ENCODE assay signal across 27 mouse cellular contexts in genomic region chr3:95916760-95917159, GRCm38 (mm10). TPM values are rescaled to one million over a fixed set of nuclear protein-coding genes. Genes with fewer than 3 reads are reported as not detected.
"Had no signal": no experiment of that assay in that cellular context is flagged by ENCODE, and none has a peak within 500 bp of the region (broad histone marks: within the 10 kb centered on the region; RNA-seq: fewer than 3 reads in every experiment).

No protein-coding gene starts in this region.

- H3K4me3 ChIP-seq: heart, adult 2 months; heart, embryonic 13.5 days; heart, embryonic 15.5 days; hindbrain, embryonic 12.5 days; intestine, embryonic 15.5 days; kidney, embryonic 15.5 days; limb, embryonic 13.5 days; limb, embryonic 15.5 days had no signal

- H3K27ac ChIP-seq: heart, adult 2 months; heart, embryonic 13.5 days; heart, embryonic 15.5 days; hindbrain, embryonic 12.5 days; hindbrain, embryonic 14.5 days; intestine, embryonic 15.5 days; kidney, embryonic 15.5 days; kidney, postnatal 0 days; limb, embryonic 13.5 days; limb, embryonic 15.5 days had no signal

- H3K4me1 ChIP-seq: hindbrain, embryonic 12.5 days; intestine, embryonic 15.5 days; kidney, embryonic 15.5 days; limb, embryonic 13.5 days; limb, embryonic 15.5 days had no signal

- H3K9ac ChIP-seq: heart, embryonic 13.5 days; heart, embryonic 15.5 days; hindbrain, embryonic 12.5 days; hindbrain, embryonic 14.5 days; intestine, embryonic 15.5 days; kidney, embryonic 15.5 days; limb, embryonic 13.5 days; limb, embryonic 15.5 days had no signal

- H3K4me2 ChIP-seq: heart, embryonic 11.5 days; heart, embryonic 13.5 days; heart, embryonic 15.5 days; hindbrain, embryonic 12.5 days; hindbrain, embryonic 14.5 days; intestine, embryonic 15.5 days; kidney, embryonic 15.5 days; limb, embryonic 13.5 days; limb, embryonic 15.5 days had no signal

- H3K27me3 ChIP-seq: heart, embryonic 13.5 days; heart, embryonic 15.5 days; hindbrain, embryonic 12.5 days; intestine, embryonic 15.5 days; kidney, embryonic 15.5 days; limb, embryonic 13.5 days; limb, embryonic 15.5 days had no signal

- ATAC-seq: hindbrain, embryonic 16.5 days; inflammation-experienced regulatory T-cells, adult 6 months; intestine, embryonic 15.5 days; intestine, postnatal 0 days had no signal

- H3K36me3 ChIP-seq: heart, embryonic 13.5 days; heart, embryonic 15.5 days; hindbrain, embryonic 12.5 days; intestine, embryonic 15.5 days; kidney, embryonic 15.5 days; limb, embryonic 13.5 days; limb, embryonic 15.5 days had no signal

- DNase-seq: gastrocnemius, postnatal 10 days; gastrocnemius, postnatal 25 days; heart, adult 11 months; heart, adult 2 months; heart, postnatal 14 days; heart, postnatal 36 days; kidney, adult 18-20 months; kidney, adult 9 months; kidney, postnatal 14 days; kidney, postnatal 36 days; layer of hippocampus, adult 9-11 months; layer of hippocampus, postnatal 36 days; left cerebral cortex, postnatal 4 days had no signal

- H3K9me3 ChIP-seq: heart, embryonic 13.5 days; heart, embryonic 15.5 days; hindbrain, embryonic 12.5 days; intestine, embryonic 15.5 days; kidney, embryonic 15.5 days; limb, embryonic 13.5 days; limb, embryonic 15.5 days had no signal

RNA-seq across cellular contexts. Expression of gene Car14, which starts 12.3 kb away (rescaled TPM):
- total RNA-seq: hematopoietic stem cell, adult 5-6 weeks had no signal
- polyA plus RNA-seq: inflammation-experienced regulatory T-cells, adult 6 months had no signal
